In the genomic region with DNA sequence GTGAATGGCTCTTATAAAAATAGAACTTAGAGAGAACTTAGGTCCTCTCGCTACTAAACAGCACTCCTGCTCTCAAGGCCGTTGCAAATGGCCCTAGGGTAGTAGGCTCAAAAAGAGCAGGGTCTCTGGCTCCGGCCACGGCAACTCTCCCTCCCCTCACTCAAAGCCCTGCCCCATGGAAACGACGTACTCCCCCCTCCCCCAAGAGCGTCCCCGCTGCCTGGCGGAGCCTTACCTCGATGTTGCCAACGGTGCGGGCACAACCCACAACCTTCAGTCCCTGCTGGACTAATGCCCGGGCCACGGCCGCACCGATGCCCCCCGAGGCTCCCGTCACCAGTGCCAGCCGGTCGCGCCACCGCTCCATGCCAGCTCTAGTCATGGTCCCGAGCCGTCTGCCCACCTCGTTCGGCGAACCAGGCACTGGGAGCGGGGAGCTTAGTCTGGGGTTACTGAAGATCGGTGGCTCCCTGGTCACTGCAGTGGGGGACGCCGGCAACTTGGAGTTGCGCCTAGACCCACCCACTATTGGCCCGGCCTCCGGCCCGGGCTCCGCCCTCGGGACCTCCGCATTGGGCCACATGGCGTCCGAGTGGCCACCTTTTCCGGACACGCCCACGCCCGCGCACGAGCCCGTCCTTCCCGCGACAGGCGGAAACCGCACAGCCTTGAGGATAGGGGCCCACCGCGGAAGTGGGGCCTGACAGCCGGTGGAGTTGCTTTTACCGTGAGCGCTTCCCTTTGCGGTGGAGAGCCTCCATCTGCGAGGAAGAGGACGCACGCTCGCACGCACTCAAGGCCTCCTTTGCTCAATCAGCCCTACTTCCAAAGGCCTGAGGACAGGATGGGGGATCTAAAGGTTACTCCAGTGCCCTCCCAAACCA, we compare ENCODE assay signal across 8 mouse cellular contexts. TPM values are rescaled to one million over a fixed set of nuclear protein-coding genes. Genes with fewer than 3 reads are reported as not detected.
DNase-seq lines count a peak whose midpoint lies in the region; ATAC-seq and TF ChIP-seq lines count a peak whose summit lies in the region.

A gene (minus strand): TSS at position 479 of the 884 bp plus-strand sequence.

- H3K9ac ChIP-seq in intestine, postnatal 0 days (ENCODE audit: low read depth, low read length) = peak within 1 kb of the TSS; percentile 97
- H3K9ac ChIP-seq in midbrain, embryonic 11.5 days (ENCODE audit: low read length) = peak within 1 kb of the TSS; percentile 70

- peak; percentile 88 for ATAC-seq in intestine, postnatal 0 days
- ATAC-seq in midbrain, embryonic 11.5 days (ENCODE audit: low FRiP score) = peak; percentile 95

- H3K36me3 ChIP-seq in embryonic facial prominence, embryonic 10.5 days (replicated peaks) = peaks cover 45% of the 10 kb centered on the region
- H3K36me3 ChIP-seq in intestine, postnatal 0 days (ENCODE audit: control insufficient read depth, insufficient read depth) = peaks cover 26% of the 10 kb centered on the region
- H3K36me3 ChIP-seq in midbrain, embryonic 11.5 days (ENCODE audit: control insufficient read depth, insufficient read depth, low read length) = no peaks in the 10 kb centered on the region

- under 1% methylated on average over 62 of the region's 62 CpGs for WGBS in embryonic facial prominence, embryonic 10.5 days
- WGBS in intestine, postnatal 0 days = under 1% methylated on average over 62 of the region's 62 CpGs
- WGBS in midbrain, embryonic 11.5 days = under 1% methylated on average over 62 of the region's 62 CpGs

- H3K4me2 ChIP-seq in intestine, postnatal 0 days (replicated peaks; ENCODE audit: low read depth) = peak within 1 kb of the TSS; percentile 93
- H3K4me2 ChIP-seq in midbrain, embryonic 11.5 days = peak within 1 kb of the TSS; percentile 96

- DNase-seq in adrenal gland, postnatal 10 days = peak; percentile 98
- peak; percentile 93 for DNase-seq in embryonic facial prominence, embryonic 10.5 days (ENCODE audit: low spot score)
- DNase-seq in gonadal fat pad, adult 2 months (ENCODE audit: low read depth) = no peak
- DNase-seq in left cerebral cortex, postnatal 4 days = peak; percentile 93
- DNase-seq in midbrain, embryonic 11.5 days (ENCODE audit: low spot score, missing footprints) = peak; percentile 97
- DNase-seq in right cerebral cortex, postnatal 4 days = peak; percentile 83
- DNase-seq in yolk sac, embryonic 10.5 days (ENCODE audit: low spot score) = peak; percentile 94

- no peaks in the 10 kb centered on the region for H3K27me3 ChIP-seq in embryonic facial prominence, embryonic 10.5 days (replicated peaks; ENCODE audit: low read depth, poor library complexity, severe bottlenecking)
- no peaks in the 10 kb centered on the region for H3K27me3 ChIP-seq in intestine, postnatal 0 days (replicated peaks; ENCODE audit: control insufficient read depth, insufficient read depth, low read length)
- H3K27me3 ChIP-seq in midbrain, embryonic 11.5 days (ENCODE audit: control insufficient read depth, insufficient read depth, low read length) = no peaks in the 10 kb centered on the region

- intact Hi-C loops in left cerebral cortex, postnatal 4 days (cut with DNase I) = no loop called here

- peak within 1 kb of the TSS; percentile 88 for H3K4me3 ChIP-seq in embryonic facial prominence, embryonic 10.5 days
- H3K4me3 ChIP-seq in intestine, postnatal 0 days (ENCODE audit: low read depth, low read length) = peak within 1 kb of the TSS; percentile 86
- peak within 1 kb of the TSS; percentile 48 for H3K4me3 ChIP-seq in midbrain, embryonic 11.5 days (ENCODE audit: low read depth, low read length)

- no peak for TF ChIP-seq CTCF in intestine, postnatal 0 days (IDR thresholded peaks at IDR 0.05; ENCODE audit: low read depth)

- H3K27ac ChIP-seq in embryonic facial prominence, embryonic 10.5 days (replicated peaks) = peak within 1 kb of the TSS; percentile 78
- H3K27ac ChIP-seq in intestine, postnatal 0 days (ENCODE audit: low read depth, low read length) = peak within 1 kb of the TSS; percentile 94
- 0 out of 2 replicates have a peak within 1 kb of the TSS, but pooled peaks have one; percentile 3 for H3K27ac ChIP-seq in midbrain, embryonic 11.5 days (ENCODE audit: low read depth, low read length)

- no peaks in the 10 kb centered on the region for H3K9me3 ChIP-seq in embryonic facial prominence, embryonic 10.5 days
- H3K9me3 ChIP-seq in intestine, postnatal 0 days (ENCODE audit: control insufficient read depth) = no peaks in the 10 kb centered on the region
- no peaks in the 10 kb centered on the region for H3K9me3 ChIP-seq in midbrain, embryonic 11.5 days (ENCODE audit: control insufficient read depth, low read length)

- peaks cover 20% of the 10 kb centered on the region for H3K4me1 ChIP-seq in embryonic facial prominence, embryonic 10.5 days
- 0 out of 2 replicates have a peak, but pooled peaks cover 4% of the 10 kb centered on the region for H3K4me1 ChIP-seq in intestine, postnatal 0 days (replicated peaks; ENCODE audit: control insufficient read depth, insufficient read depth, low read length)
- H3K4me1 ChIP-seq in midbrain, embryonic 11.5 days (ENCODE audit: control insufficient read depth, insufficient read depth, low read length) = peaks cover 5% of the 10 kb centered on the region; the same call in 1 of the 2 replicates

RNA-seq across cellular contexts. Expression of the gene that starts here (rescaled TPM):
- 10 to 100 TPM; 40.8 to 45.8 TPM for total RNA-seq in adrenal gland, postnatal 10 days (2021)
- polyA plus RNA-seq in embryonic facial prominence, embryonic 10.5 days (2016; fragmentation: Nextera tagmentation; extraction: Ambion mirVana) = 10.4 and 11.8 TPM in 2 replicates
- polyA plus RNA-seq in gonadal fat pad, adult 2 months (2012; rRNA removed) = 21.6 and 26.3 TPM in 2 replicates
- polyA plus RNA-seq in intestine, postnatal 0 days (2015; fragmentation: Nextera tagmentation; extraction: Ambion mirVana) = 129 and 141 TPM in 2 replicates
- total RNA-seq in left cerebral cortex, postnatal 4 days (2021) = 1 to 10 TPM; 5.9 to 6.8 TPM
- 12.2 and 12.6 TPM in 2 replicates for polyA plus RNA-seq in midbrain, embryonic 11.5 days (2014; fragmentation: Nextera tagmentation; extraction: Ambion mirVana)

Comparison
In these comparisons a context has a peak if more than half of its experiments do, and no peak if none do; other contexts are left out.
1. RNA of the gene that starts here (total RNA-seq): 40.8 to 45.8 TPM in adrenal gland, postnatal 10 days; 5.9 to 6.8 TPM in left cerebral cortex, postnatal 4 days; every median in the first group is over 4 times any median in the second.
2. H3K27ac ChIP-seq: peak in every context shown above with its lines; median percentile 94 in intestine, postnatal 0 days; 78 in embryonic facial prominence, embryonic 10.5 days; 3 in midbrain, embryonic 11.5 days.
3. Peak in every context shown above with its lines, with median percentiles within 50 percentile points of each other: H3K4me3 ChIP-seq.